Mouse (Mus musculus): ENCODE data around the gene Pcnx3. TPM values are rescaled to one million over a fixed set of nuclear protein-coding genes. Genes with fewer than 3 reads are reported as not detected.
A peak's percentile ranks its signal among the peaks of the same experiment; 100 is the strongest.

Gene Pcnx3
- polyA plus RNA-seq (2016; fragmentation: Nextera tagmentation; extraction: Ambion mirVana) = 34.6 and 35.0 TPM in 2 replicates

DNA sequence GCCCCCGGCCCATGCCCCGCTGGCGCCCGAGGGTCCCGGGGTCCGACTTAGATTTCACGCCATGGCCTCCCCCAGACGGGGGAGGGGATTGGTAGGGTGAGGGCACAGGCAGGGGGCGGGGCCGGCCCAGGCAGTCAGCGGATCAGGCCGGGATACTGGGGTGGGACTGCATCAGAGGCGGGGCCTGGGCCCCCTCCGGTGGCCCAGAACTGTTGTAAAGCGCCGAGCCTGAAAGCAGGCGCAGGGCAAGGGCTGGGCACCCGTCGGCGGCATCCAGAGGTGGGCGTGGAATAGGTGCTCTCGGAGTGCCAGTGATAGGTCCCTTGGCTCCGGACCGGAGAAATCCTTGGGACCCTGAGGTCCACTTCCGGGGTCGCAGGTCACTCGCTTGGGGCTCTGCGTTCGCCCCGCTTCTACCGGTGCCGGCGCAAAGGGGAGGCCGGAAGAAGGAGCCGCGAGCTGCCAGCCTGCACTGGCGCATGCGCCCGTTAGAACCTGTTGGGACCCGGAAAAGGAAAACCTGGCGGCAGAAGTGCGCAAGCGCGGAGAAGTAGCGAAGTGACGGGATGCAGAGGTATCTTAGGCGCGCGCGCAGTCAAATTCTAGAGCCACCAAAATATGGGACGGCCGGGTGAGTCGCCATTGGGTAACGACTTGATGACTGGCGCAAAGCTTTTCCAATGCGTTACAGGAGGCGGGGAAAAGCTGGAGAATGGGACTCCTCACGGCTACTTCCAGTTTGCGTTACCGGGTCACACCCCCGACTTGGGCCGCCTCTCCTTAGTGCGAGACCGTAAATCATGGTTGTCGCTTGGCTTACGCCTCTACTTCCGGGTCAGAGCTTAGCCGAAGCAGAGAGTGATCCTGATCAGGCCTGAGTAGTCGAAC, at the start of gene Pcnx3, which contains the start of gene Map3k11:
TSS of gene Pcnx3 (minus strand) at position 709 of the 888 bp plus-strand sequence.
TSS of gene Map3k11 (plus strand) at position 543 of the 888 bp plus-strand sequence.
- peaks cover 55% of the 10 kb centered on the region for H3K36me3 ChIP-seq
- peaks cover 51% of the 10 kb centered on the region for H3K4me1 ChIP-seq
- H3K9ac ChIP-seq = peak within 1 kb of the TSS; percentile 94
- under 1% methylated on average over 68 of the region's 69 CpGs for WGBS
- H3K4me2 ChIP-seq (replicated peaks) = peak within 1 kb of the TSS; percentile 100
- H3K9me3 ChIP-seq (replicated peaks) = no peaks in the 10 kb centered on the region
- peak within 1 kb of the TSS; percentile 90 for H3K4me3 ChIP-seq
- peak; percentile 93 for ATAC-seq (ENCODE audit: low FRiP score)
- peak within 1 kb of the TSS; percentile 89 for H3K27ac ChIP-seq
- H3K27me3 ChIP-seq = no peaks in the 10 kb centered on the region

DNA sequence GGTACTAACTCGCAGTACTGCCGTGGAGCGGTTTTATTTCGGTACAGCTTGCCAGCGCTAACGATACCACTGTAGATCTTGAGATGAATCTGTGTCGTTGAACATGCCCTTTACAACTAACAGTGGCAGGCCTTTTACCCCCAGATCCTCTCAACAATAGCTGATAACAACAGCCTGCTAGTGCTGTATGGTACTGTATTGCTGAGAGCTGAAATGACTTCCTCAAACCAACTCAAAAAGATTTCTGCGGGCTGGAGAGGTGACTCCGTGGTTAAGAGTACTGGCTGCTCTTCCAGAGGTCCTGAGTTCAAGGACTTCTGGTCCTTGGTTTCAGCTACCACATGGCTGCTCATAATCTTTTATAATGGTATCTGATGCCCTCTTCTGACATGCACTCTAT, 45.6 kb upstream of the Pcnx3 start:
- Histone ChIP-seq H3K27ac (no peak overlapping the region), H3K4me3 (no peak overlapping the region), H3K36me3 (0 out of 2 replicates have a peak, but pooled peaks cover 3% of the 10 kb centered on the region), H3K4me2 (replicated peaks) (no peak overlapping the region), H3K9me3 (replicated peaks) (no peaks in the 10 kb centered on the region), H3K4me1 (peaks cover 22% of the 10 kb centered on the region), H3K27me3 (peaks cover 19% of the 10 kb centered on the region), H3K9ac (no peak overlapping the region)
- 83% methylated on average over 9 of the region's 9 CpGs for WGBS
- no peak for ATAC-seq (ENCODE audit: low FRiP score)

DNA sequence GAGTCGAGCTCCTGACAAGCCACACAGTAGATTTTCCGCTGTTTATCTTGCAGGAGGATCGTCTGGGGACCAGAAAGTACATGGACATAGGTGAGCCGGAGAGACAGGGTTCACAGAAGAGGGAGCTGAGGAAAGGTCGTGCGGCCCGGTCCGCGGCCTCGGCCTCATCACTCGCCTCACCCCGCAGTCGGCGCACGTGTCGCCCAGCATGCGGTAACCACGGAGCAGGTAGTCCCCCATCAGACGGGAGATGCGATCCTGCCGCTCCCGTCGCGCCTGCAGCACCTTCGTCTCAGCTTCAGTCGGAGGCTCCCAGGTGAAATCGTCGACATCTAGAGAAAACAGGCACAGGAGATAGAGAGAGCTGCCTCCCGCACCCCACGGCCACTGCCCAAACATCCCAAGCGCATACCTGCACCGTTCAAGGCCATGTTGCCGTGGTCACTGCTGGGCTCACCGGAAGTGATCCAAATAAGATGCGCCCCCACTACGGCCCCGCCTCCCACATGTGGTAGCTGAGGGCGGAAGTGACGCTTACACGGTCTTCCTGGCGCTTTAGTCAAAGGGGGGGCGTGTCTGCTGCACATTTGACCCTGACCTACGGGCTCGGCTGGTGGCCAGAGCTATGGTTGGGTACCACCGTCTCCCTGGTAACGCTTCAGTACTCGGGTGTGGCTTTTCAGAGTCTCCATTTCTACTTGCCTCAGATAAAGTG, 42.7 kb upstream of the Pcnx3 start:
- Histone ChIP-seq H3K27ac (peak overlapping the region; percentile 66), H3K9me3 (replicated peaks) (no peaks in the 10 kb centered on the region), H3K36me3 (0 out of 2 replicates have a peak, but pooled peaks cover 6% of the 10 kb centered on the region), H3K4me3 (peak overlapping the region; percentile 82), H3K4me2 (replicated peaks) (peak overlapping the region; percentile 99), H3K4me1 (peaks cover 45% of the 10 kb centered on the region), H3K9ac (peak overlapping the region; percentile 83), H3K27me3 (peaks cover 8% of the 10 kb centered on the region)
- under 1% methylated on average over 47 of the region's 47 CpGs for WGBS
- ATAC-seq (ENCODE audit: low FRiP score) = peak; percentile 82

DNA sequence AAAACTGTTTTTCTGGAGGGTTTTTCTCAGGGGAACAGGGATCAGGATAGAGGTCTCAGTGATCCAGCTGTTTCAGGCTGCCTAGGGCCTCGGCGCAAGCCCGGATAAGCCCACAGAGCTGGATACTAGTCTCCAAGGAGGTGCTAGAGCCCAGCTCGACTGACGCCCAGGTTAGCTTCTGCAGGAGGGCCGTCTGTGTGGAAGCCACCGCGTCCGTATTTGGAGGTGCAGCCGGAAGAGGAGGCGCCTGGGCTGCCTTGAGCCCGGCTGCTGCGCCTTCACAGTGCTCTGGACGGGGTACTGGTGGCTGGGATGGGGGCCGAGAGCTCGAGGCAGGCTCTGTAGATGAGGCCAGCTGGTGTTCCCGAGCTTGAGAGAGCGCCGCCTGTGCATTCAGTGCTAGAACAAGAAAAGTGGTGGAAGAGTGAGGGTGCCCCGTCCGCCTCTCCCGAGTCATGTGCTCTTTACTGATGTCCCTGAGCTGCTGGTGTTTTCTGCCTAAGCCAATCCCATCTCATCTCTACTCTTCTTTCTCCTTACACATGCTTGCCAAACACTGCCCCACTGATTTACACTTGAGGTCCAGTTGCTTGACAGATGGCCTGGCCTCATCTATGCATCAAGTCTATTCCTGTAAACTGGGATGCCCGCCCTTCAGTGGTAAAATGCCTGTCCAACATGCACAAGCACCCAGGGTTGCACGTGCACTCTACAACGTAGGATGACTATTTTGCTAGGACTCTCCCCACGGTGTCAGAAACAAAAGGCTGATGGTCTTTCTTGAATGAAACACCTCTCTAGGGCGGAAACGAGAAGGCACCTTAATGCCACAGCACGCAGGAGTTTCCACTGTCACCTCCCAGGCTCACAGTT, 41.8 kb upstream of the Pcnx3 start:
- 75% methylated on average over 29 of the region's 29 CpGs for WGBS
- no peak for ATAC-seq (ENCODE audit: low FRiP score)
- H3K9me3 ChIP-seq (replicated peaks) = no peaks in the 10 kb centered on the region
- H3K27me3 ChIP-seq = peaks cover 8% of the 10 kb centered on the region
- peaks cover 54% of the 10 kb centered on the region for H3K4me1 ChIP-seq
- no peak overlapping the region for H3K27ac ChIP-seq
- H3K4me3 ChIP-seq = peak overlapping the region; percentile 82
- H3K9ac ChIP-seq = peak overlapping the region; percentile 93
- H3K4me2 ChIP-seq (replicated peaks) = peak overlapping the region; percentile 99
- 0 out of 2 replicates have a peak, but pooled peaks cover 6% of the 10 kb centered on the region for H3K36me3 ChIP-seq

DNA sequence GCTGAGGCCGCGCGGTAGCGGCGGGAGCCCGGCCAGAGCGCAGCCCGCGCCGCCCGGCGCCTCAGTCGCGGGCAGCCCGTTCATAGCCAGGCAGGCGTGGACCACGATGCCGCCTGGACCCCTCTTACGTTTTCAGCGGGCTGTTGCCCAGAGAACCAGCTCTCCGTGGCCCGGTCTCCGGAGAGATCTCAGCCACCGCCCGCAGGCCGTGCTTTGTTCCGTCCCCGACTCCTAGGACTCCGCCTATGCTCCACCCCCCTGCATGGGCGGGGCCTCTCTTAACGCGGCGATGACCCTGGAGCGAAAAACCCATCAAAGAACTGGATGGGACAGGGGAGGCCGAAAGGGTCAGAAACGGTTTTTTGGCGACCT, 40.7 kb upstream of the Pcnx3 start, which contains the start of gene Fam89b:
TSS of gene Fam89b (minus strand) at position 210 of the 372 bp plus-strand sequence.
- peak; percentile 83 for ATAC-seq (ENCODE audit: low FRiP score)
- Histone ChIP-seq H3K9me3 (replicated peaks) (no peaks in the 10 kb centered on the region), H3K4me1 (peaks cover 65% of the 10 kb centered on the region), H3K9ac (peak within 1 kb of the TSS; percentile 93), H3K4me2 (replicated peaks) (peak within 1 kb of the TSS; percentile 98), H3K4me3 (peak within 1 kb of the TSS; percentile 79), H3K36me3 (peaks cover 17% of the 10 kb centered on the region), H3K27ac (peak within 1 kb of the TSS; percentile 91), H3K27me3 (no peaks in the 10 kb centered on the region; the same call in none of the 2 replicates)
- 1% methylated on average over 36 of the region's 37 CpGs for WGBS

DNA sequence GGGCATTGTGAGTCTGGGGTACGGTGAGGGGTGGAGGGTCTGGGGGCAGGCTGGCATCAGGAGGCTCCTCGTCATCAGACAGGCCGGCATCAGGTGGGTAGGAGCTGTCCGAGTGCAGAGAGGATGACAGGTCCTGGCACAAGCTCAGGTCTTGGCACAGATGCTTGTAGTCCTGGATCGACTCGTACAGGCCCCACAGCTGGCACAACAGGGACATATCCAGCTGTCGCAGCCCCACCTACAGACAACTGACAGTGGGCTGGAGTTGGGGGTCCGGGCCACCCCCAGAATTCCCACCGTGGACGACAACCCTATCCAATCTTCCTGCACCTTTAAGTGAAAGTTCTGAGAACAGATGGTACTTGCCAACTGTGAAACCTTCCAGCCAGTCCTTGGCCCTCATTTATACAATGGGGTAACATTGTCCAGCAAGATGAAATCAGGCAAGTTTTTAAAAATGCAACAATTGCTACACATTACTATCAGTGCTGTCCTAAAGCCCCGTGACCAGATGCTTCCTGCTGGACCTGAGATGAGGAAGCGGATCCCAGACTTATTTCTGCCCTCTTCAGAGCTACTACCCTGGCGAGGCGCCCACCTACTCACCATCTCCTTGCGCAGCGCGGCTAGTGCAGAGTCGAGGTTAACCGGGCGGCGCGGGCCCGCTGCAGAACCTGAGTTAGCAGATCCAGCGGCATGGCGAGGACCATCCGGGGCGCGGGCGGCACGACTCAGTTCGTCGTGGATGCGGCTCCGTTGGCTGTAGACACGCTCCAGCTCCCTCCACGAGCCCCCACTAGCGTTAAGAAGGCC, 40.1 kb upstream of the Pcnx3 start:
- H3K4me3 ChIP-seq = peak overlapping the region; percentile 79
- peaks cover 69% of the 10 kb centered on the region for H3K4me1 ChIP-seq
- H3K27ac ChIP-seq = peak overlapping the region; percentile 91
- H3K9me3 ChIP-seq (replicated peaks) = no peaks in the 10 kb centered on the region
- peak overlapping the region; percentile 93 for H3K9ac ChIP-seq
- 9% methylated on average over 37 of the region's 37 CpGs for WGBS
- no peaks in the 10 kb centered on the region; the same call in none of the 2 replicates for H3K27me3 ChIP-seq
- peak; percentile 48 for ATAC-seq (ENCODE audit: low FRiP score)
- peaks cover 21% of the 10 kb centered on the region for H3K36me3 ChIP-seq
- H3K4me2 ChIP-seq (replicated peaks) = peak overlapping the region; percentile 98

DNA sequence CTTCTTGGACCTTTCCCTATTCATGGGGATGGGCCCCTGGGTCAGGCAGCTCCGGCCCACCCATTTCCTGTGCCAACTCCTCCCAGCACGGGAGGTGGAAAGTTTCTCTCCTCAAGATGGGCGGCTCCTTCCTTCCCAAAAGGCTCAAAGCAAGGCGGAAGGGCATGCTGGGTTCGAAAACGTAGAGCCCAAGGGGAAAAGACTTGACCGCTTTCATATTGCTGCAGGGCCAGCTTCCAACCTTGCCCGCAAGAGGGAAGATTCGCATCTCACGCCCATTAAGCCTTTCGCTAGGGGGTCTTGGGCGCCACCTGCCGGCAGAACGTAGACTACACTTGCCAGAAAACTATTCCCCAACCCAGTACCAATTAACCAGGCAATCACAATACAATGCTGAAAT, 39.0 kb upstream of the Pcnx3 start:
- peak; percentile 0; the same call in 1 of the 2 replicates for ATAC-seq (ENCODE audit: low FRiP score)
- no peaks in the 10 kb centered on the region; the same call in 1 of the 2 replicates for H3K27me3 ChIP-seq
- peak overlapping the region; percentile 98 for H3K4me2 ChIP-seq (replicated peaks)
- H3K9ac ChIP-seq = peak overlapping the region; percentile 93
- WGBS = 6% methylated on average over 14 of the region's 14 CpGs
- H3K9me3 ChIP-seq (replicated peaks) = no peaks in the 10 kb centered on the region
- peak overlapping the region; percentile 79 for H3K4me3 ChIP-seq
- peaks cover 31% of the 10 kb centered on the region for H3K36me3 ChIP-seq
- H3K27ac ChIP-seq = peak overlapping the region; percentile 75; the same call in 1 of the 2 replicates
- H3K4me1 ChIP-seq = peaks cover 69% of the 10 kb centered on the region

DNA sequence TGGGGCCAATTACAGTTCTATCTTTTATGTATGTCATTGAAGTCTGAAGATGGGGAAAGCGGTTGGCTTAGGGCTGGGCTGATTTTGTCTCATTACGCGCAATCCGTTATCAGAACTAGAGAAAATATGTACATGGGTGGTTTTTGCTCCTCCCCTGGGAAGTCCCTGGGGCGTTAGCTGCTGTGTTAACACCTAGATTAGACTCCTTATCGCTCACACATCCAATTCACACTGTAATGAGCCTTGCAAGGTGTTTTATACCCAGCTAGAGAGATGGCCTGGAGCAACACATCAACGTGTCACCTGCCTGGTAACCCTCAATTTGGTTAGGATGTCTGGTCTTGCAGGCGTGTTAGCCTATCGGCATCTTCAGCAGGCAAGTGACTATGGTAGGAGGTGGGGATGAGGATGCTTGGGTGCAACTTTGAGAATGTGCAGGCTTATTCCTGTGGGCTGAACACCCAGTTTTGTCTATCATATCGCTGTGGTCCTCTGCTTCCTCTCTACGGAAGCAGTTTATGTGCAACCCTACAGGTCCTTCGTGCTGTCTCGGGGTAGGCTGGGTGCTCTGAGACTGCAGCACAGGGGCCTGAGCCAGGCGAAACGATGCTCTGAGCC, 38.4 kb upstream of the Pcnx3 start:
- H3K4me1 ChIP-seq = peaks cover 69% of the 10 kb centered on the region
- no peak for ATAC-seq (ENCODE audit: low FRiP score)
- 80% methylated on average over 15 of the region's 15 CpGs for WGBS

DNA sequence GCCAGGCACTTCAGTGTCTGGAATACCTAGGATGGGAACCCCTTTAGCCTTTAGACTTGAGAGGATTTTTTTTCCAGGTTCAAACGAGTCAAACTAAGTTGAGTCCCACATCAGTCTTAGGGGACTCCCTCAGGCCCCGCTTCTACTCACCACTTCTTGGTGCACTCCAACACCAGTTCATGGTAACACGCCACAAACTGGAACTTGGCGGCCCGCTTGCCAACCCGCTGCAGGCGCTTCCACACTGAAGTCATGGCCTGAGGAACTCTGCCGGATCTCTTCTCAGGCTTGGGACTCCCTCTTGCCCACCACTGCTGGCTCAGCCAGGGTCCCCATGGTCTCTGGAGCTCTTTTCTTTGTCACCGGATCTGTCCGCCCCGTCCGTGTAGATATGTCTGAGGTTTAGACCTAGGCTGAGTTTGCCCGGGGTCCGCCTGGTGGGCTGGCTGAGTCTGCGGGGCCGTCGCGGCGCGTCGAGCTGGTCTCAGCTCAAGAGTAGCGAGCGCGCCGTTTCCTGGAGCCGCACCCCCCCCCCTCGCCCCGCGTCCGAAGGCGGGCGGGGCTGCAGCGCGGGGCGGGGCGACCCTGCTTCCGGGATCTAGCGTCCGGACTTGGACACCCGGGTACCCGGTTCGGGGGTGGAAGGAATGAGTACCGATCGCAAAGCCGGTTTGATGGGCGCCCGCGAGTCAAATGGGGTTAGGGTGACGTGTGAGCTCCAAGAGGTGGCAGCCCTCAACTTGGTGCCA, 37.2 kb upstream of the Pcnx3 start, which contains the start of gene Ehbp1l1:
TSS of gene Ehbp1l1 (minus strand) at position 551 of the 749 bp plus-strand sequence.
- peak within 1 kb of the TSS; percentile 79 for H3K4me3 ChIP-seq
- peak within 1 kb of the TSS; percentile 93 for H3K9ac ChIP-seq
- H3K36me3 ChIP-seq = peaks cover 48% of the 10 kb centered on the region
- H3K27ac ChIP-seq = peak within 1 kb of the TSS; percentile 62
- H3K4me2 ChIP-seq (replicated peaks) = peak within 1 kb of the TSS; percentile 98
- no peaks in the 10 kb centered on the region for H3K9me3 ChIP-seq (replicated peaks)
- 13% methylated on average over 43 of the region's 49 CpGs for WGBS
- no peak for ATAC-seq (ENCODE audit: low FRiP score)
- peaks cover 60% of the 10 kb centered on the region for H3K4me1 ChIP-seq
- H3K27me3 ChIP-seq = no peaks in the 10 kb centered on the region; the same call in 1 of the 2 replicates

More for the DNA sequence above, 38.4 kb upstream of the Pcnx3 start:
- Histone ChIP-seq H3K27me3 (no peaks in the 10 kb centered on the region; the same call in 1 of the 2 replicates), H3K9me3 (replicated peaks) (no peaks in the 10 kb centered on the region), H3K27ac (peak overlapping the region; percentile 32; the same call in 1 of the 2 replicates), H3K36me3 (peaks cover 37% of the 10 kb centered on the region), H3K4me3 (peak overlapping the region; percentile 79), H3K4me2 (replicated peaks) (peak overlapping the region; percentile 98), H3K9ac (peak overlapping the region; percentile 93)

Measured in hindbrain, embryonic 12.5 days (tissue).